Mouse (Mus musculus): Measurements from ENCODE around the gene Ptch1.

GRCm38 (mm10) chr13:63502391-63502790, 71.0 kb downstream of the Ptch1 start:
- TF ChIP-seq POLR2A (IDR thresholded peaks at IDR 0.05; ENCODE audit: control insufficient read depth in 1 of 2, insufficient read depth in 1 of 2, low read depth in 1 of 2, low read length in 2 of 2, poor library complexity in 1 of 2) (no peak), CTCF (IDR thresholded peaks at IDR 0.05 in 2 of 3, conservative IDR thresholded peaks at IDR 0.05 in 1 of 3; ENCODE audit: control insufficient read depth in 1 of 3, insufficient read depth in 1 of 3, low read depth in 2 of 3, low read length in 3 of 3, poor library complexity in 1 of 3, severe bottlenecking in 1 of 3) (peak in 1 of 3 experiments; percentile 14; a peak in 1 of 6 replicates), CHD1 (IDR thresholded peaks at IDR 0.05; ENCODE audit: low read depth, low read length) (no peak)
